Mouse (Mus musculus) spleen, adult 2 months (tissue): ENCODE data around the gene Tlr8.

Experiments
- CTCF ChIP-seq: fragments of 200-500 bp; IDR thresholded peaks from 2 replicates; pipeline ENCODE4 v1.5.1; 2011; ENCODE audit warnings: mild to moderate bottlenecking, inconsistent platforms; ENCODE audit not compliant: insufficient read depth, insufficient read length, insufficient replicate concordance; ENCODE audit errors: extremely low read depth
- POLR2A ChIP-seq: fragments of 200-500 bp; IDR thresholded peaks from 2 replicates; pipeline ENCODE4 v1.6.1; 2011; ENCODE audit warnings: low read depth, low read length, inconsistent platforms

DNA sequence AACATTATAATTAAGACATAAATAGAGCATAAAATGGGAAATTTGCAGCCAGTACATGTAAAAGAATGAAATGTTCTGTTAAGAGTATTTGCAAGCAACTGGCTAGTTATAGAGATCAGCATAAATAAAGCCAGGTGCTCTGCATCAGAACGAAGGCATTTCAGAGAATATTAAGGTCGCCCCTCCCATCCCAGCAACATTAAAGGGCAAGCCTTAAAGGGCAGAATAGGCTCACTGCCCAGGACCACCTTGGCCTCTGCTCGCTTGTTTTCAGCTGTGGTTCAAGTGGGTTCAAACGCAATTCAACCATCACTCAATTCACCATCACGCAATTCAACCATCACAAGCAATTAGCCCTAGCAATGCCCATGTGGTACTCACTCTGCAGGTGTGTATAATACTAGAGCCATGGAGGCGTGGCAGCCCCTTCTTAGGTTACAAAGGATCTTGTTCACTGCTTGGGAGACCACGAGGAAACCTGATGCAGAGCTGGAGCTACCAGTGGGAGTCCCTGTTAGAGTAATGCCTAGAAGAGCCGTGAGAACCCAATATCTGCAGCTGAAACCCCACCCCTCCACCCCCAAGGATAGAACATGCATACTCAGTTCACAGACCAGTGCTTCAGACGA lies 24.7 kb downstream of the Tlr8 start:
- no peak for TF ChIP-seq CTCF
- TF ChIP-seq POLR2A = no peak
